Mouse (Mus musculus): ENCODE measurements around the gene Tff3. TPM values are rescaled to one million over a fixed set of nuclear protein-coding genes. Genes with fewer than 3 reads are reported as not detected.

Gene Tff3
- total RNA-seq (2021): not detected

DNA sequence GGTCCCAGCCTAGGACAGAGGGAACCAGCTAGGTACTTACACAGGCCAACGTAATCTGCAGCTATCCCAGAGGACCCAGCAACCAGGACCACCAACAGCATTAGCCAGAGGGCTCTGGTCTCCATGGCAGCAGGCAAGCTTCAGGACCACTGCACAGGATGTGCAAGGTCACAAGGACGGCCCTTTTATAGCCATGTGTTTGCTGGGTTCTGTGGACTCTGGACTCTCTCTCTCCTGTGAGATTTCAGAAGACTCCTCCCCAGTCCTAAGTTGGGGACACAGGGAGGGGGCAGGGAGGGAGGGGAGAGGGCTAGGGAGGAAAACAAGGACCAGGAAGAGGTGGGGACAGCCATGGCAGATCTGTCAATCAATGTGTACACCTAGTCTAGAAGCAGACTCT is at the start of gene Tff3:
Gene Tff3, minus strand, starts transcription at position 195 of the 400 bp plus-strand sequence.
- no peak for DNase-seq (ENCODE audit: low spot score)
- intact Hi-C loops (cut with DNase I): no loop called here

DNA sequence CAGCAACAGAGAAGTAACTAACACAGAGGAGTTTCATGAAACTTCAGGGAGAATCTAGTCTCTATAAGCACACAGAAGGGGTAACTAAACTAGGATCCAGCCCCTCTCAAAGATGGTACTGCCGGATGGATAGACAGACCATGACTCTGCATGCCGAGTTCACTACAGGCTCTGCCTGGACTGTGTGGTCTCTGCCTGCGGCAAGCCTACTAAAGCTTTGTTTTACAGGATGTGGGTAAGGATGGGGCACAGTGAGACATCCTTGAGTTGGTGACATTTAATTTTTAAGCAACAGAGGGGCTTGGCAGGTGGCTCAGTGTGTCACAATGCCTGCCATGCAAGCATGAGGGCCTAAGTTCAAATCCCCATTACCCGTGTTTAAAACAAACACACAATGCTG is 46.9 kb upstream of the Tff3 start:
- DNase-seq (ENCODE audit: low spot score): no peak
- intact Hi-C loops (cut with DNase I): no loop called here

DNA sequence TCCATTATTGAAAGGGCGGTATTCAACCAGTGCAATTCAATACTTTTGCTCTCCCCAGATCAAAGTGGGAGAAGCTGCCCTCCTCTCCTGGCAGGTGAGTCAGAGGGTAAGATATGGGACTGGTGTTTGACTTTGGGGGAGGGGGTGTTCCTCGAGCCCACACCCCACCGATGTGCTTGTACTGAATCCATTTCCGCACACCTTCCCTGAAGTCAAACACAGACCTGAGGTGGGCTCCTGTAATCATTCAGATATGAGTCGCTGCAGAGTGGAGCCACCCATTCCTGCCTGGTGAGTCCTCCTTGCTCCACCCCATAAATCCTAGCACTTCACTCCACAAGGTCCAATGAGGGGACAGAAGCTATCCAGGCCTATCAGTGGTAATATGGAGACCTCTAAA is 40.4 kb upstream of the Tff3 start:
- intact Hi-C loops (cut with DNase I): no loop called here
- no peak for DNase-seq (ENCODE audit: low spot score)

- no peak for DNase-seq (ENCODE audit: low spot score)
- intact Hi-C loops (cut with DNase I): no loop called here
Measured at GRCm38 (mm10) chr17:31165127-31165526, 35.7 kb upstream of the Tff3 start, which contains the start of gene Tff1. TSS of gene Tff1 (minus strand) at chr17:31165277.

- no peak for DNase-seq (ENCODE audit: low spot score)
- intact Hi-C loops (cut with DNase I): no loop called here
Measured at GRCm38 (mm10) chr17:31163821-31164220, 34.4 kb upstream of the Tff3 start.

DNA sequence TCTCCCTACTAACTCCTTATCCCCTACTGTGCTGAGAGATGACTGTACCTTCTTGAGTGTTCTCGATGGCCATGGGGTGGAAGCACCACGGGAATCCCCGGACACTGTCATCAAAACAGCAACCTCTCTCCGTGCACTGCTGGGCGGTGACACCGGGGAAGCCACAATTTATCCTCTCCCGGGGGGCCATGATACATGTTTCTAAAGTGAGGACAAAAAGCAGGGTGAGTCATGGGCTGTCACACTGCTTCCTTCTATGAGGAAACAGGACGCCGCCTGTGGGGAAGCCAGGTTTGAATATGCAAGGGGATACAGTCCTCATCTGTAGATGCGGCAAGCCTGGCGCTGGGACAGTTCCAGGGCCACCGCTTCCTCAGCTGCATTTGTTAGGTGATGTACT is 33.2 kb upstream of the Tff3 start:
- intact Hi-C loops (cut with DNase I): no loop called here
- DNase-seq (ENCODE audit: low spot score): no peak

DNA sequence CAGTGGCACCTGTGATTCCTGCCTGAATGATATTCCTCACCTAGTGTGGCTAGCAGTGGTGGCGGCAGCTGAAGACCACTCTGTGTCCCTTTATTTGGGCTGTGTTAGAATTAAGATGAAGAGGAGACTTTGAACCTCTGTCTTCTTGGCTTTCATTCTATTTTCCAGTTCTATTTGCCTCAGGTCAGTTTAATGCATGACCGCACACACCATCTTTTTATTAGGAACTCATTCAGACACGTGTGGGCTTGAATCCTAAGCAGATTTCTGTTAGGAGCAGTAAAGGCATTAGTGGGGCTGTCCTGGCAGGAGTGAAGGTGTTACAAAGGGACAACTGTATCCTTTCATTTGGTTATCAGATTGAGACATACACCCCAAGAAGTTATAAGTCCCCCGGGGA is 30.8 kb upstream of the Tff3 start:
- DNase-seq (ENCODE audit: low spot score): no peak
- intact Hi-C loops (cut with DNase I): no loop called here

- intact Hi-C loops (cut with DNase I): no loop called here
- no peak for DNase-seq (ENCODE audit: low spot score)
Measured at GRCm38 (mm10) chr17:31157921-31158320, 28.5 kb upstream of the Tff3 start.

GRCm38 (mm10) chr17:31153785-31154184 is 24.3 kb upstream of the Tff3 start:
- intact Hi-C loops (cut with DNase I): no loop called here
- DNase-seq (ENCODE audit: low spot score): no peak

- intact Hi-C loops (cut with DNase I): no loop called here
- DNase-seq (ENCODE audit: low spot score): no peak
Measured at GRCm38 (mm10) chr17:31152966-31153499, 23.6 kb upstream of the Tff3 start.

GRCm38 (mm10) chr17:31152512-31152911 is 23.1 kb upstream of the Tff3 start:
- DNase-seq (ENCODE audit: low spot score): no peak
- intact Hi-C loops (cut with DNase I): no loop called here

- intact Hi-C loops (cut with DNase I): no loop called here
- DNase-seq (ENCODE audit: low spot score): no peak
Measured at GRCm38 (mm10) chr17:31145998-31146397, 16.6 kb upstream of the Tff3 start.

DNA sequence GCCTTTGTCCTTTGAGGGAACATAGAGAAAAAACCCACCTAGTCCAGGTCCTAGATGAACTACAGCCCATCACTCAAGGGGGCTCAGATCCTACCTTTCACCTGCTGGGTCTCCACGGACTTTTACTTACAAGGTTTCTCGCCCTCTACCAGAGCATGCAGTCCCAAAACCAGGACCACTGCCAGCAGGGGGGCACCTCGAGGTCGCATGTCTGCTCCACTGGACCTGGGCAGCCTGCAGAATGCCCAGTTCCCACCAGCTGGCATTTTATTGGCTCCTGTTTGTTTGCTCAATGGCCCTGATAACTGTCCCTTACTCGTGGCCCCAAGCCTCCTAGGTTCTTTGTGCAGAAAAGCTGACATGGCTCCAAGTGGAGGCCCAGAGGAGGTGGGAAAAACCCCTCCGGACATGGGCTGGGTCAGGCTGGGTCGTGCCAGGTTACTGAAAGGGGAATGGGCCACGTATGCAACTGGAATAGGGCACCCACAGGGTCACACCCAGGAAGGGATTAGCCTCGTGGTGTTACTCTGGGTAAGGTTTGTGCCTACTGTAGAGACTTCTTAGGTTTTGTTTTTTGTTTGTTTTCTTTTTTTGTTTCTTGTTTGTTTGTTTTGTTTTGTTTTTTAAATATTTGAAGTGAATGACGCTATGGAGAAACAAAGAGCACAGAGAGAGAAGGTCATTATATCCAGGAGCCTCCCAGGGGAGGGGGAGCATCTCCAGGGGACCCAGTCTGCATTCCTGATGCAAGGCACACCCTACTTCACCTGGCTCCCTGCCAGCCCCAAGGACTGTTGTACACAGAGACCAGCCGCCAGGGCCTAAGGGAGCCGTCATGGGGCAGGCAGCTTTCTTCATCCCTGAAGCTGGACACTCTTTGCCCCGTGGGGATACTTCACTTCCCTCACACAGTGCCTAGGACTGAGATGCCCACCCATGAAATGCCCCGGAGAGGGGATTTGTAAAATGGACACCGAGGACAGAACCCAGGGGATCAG is 14.9 kb upstream of the Tff3 start, which contains the start of gene Tff2:
Gene Tff2, minus strand, starts transcription at position 243 of the 998 bp plus-strand sequence.
- intact Hi-C loops (cut with DNase I): loop anchor here (5.0 kb wide), 1 partner anchor 348 kb away; no protein-coding TSS in a partner anchor
- DNase-seq (ENCODE audit: low spot score): no peak

DNA sequence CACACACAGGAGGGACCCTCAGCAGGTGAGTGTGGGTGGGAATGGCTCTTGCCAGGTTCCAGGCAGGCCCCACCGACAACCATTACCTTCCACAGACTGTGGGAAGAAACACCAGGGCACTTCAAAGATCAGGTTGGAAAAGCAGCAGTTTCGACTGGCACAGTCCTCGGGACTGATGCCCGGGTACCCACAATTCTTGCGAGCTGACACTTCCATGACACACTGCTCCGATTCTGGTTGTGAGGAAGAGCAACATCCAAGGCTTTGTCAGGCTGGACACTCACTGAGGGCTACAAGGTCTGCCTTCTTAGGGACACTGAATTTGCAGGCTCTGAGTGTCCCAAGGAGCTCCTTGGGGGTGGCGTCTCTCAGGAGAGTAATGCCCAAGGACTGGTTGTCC is 12.7 kb upstream of the Tff3 start:
- intact Hi-C loops (cut with DNase I): loop anchor here (5.0 kb wide), 1 partner anchor 350 kb away; no protein-coding TSS in a partner anchor
- no peak for DNase-seq (ENCODE audit: low spot score)

GRCm38 (mm10) chr17:31138398-31138797 is 9.0 kb upstream of the Tff3 start:
- intact Hi-C loops (cut with DNase I): loop anchor here (2.0 to 5.0 kb wide), 3 partner anchors 48 to 204 kb away; no protein-coding TSS in a partner anchor
- no peak for DNase-seq (ENCODE audit: low spot score)

DNA sequence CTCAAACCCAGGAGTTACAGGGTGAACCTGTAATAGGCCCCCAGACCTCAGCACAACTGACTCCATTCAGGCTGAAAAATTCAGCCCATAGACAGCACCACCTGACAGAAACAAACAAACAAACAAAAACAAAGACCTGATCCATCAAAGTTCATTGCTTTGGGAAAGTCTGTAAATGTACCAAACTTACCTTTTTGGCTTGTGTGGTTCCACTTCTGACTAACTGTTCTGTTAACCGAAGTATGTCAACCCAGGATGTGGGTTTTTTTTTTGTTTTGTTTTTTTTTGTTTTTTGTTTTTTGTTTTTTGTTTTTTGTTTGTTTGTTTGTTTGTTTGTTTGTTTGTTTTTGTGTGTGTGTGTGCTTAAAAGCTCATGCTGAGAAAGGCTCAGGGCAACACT is 7.4 kb upstream of the Tff3 start:
- DNase-seq (ENCODE audit: low spot score): no peak
- intact Hi-C loops (cut with DNase I): loop anchor here (5.0 kb wide), 1 partner anchor 205 kb away; no protein-coding TSS in a partner anchor

DNA sequence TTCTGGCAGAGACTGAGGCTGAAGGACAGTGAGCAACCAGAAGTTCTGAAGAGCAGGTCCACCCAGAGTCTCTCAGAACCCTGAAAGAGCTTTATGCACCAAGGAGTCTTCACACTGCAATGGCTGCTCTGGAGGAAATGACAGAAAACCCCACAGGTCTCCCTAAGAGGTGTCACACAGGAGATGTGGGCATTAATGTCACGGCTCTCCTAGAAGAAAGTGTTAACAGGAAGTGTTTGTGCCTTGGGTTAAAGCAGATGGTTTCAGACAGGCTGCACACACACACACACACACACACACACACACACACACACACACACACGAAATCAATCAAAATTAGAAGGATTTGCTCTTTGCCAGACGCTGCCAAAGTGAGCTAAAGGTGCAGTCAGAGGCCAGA is 6.8 kb upstream of the Tff3 start:
- intact Hi-C loops (cut with DNase I): loop anchor here (5.0 kb wide), 1 partner anchor 206 kb away; no protein-coding TSS in a partner anchor
- no peak for DNase-seq (ENCODE audit: low spot score)

GRCm38 (mm10) chr17:31134913-31135312 is 5.5 kb upstream of the Tff3 start:
- DNase-seq (ENCODE audit: low spot score): no peak
- intact Hi-C loops (cut with DNase I): loop anchor here (5.0 kb wide), 1 partner anchor 207 kb away; no protein-coding TSS in a partner anchor

DNA sequence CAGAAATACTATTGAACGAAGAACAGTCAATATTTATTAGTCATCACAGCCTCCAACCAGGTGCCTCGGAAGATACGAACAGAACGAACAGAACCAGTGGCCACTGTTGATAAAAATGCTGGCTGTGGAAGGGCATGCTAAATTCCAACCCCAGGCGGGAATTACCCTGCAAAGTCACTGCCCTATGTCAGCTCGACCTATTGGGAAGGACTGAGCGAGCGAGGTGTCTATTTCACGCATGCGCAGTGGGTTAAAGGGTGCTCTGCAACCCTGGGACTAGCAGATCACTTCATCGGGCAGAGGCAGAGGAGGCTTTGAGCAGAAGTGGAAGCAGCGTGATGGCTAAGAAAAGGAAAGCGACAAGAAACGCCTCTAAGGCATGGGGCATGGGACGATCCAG is 4.3 kb upstream of the Tff3 start:
- intact Hi-C loops (cut with DNase I): no loop called here
- DNase-seq (ENCODE audit: low spot score): no peak

- DNase-seq (ENCODE audit: low spot score): no peak
- intact Hi-C loops (cut with DNase I): no loop called here
Measured at GRCm38 (mm10) chr17:31131269-31131821, 1.9 kb upstream of the Tff3 start.
